Mouse (Mus musculus) small intestine, adult 2 months (tissue): ENCODE results near the gene Me3.

Experiments used
- CTCF ChIP-seq: fragments of 200-500 bp; IDR thresholded peaks from 2 replicates; pipeline ENCODE4 v1.5.1; 2012; ENCODE audit warnings: low read depth, mild to moderate bottlenecking, control low read depth, inconsistent platforms, low read length, moderate library complexity, mixed read lengths; ENCODE audit not compliant: insufficient replicate concordance, insufficient read length; ENCODE audit errors: extremely low read depth
- POLR2A ChIP-seq: fragments of 200-500 bp; IDR thresholded peaks from 2 replicates; pipeline ENCODE4 v1.6.1; 2012; ENCODE audit warnings: low read depth, mild to moderate bottlenecking, control low read depth, inconsistent platforms, low read length, moderate library complexity

- TF ChIP-seq POLR2A (no peak), CTCF (no peak)
These were observed 204.5 kb downstream of the Me3 start for GRCm38 (mm10) chr7:89836676-89837075.
